In the genomic region with DNA sequence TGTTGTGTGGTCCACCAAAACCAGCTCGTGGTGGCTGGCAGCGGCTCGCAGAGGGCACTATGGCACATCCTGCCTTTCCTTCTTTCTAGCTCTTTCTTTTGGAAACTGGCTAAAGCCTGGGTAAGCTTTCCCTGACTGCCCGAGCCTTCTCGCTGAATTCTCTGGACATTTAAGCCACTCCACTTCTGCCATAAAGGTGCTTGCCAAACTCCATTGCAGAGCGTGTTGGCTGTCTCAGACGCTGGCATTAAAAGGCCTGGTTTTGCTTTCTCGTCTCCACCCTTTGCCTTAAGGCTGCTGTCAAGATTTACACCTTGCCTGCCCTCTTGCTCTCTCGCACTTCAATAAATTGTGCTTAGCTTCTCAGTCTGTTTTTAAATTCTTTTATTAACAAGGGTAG, we compare ENCODE assay signal across 19 mouse cellular contexts.
"Had no signal": no experiment of that assay in that cellular context is flagged by ENCODE, and none has a peak within 500 bp of the region (broad histone marks: within the 10 kb centered on the region; RNA-seq: fewer than 3 reads in every experiment).

No protein-coding gene starts in this region.

- H3K9ac ChIP-seq: kidney, embryonic 15.5 days; liver, embryonic 13.5 days; midbrain, embryonic 12.5 days; midbrain, embryonic 15.5 days; neural tube, embryonic 12.5 days; neural tube, embryonic 15.5 days; stomach, embryonic 15.5 days had no signal

- ATAC-seq: midbrain, embryonic 15.5 days had no signal

- H3K4me3 ChIP-seq: kidney, embryonic 15.5 days; left cerebral cortex, adult 2 months; liver, embryonic 13.5 days; midbrain, embryonic 12.5 days; midbrain, embryonic 15.5 days; neural tube, embryonic 12.5 days; neural tube, embryonic 15.5 days; stomach, embryonic 15.5 days had no signal

- DNase-seq: kidney, postnatal 10 days; kidney, postnatal 36 days; layer of hippocampus, postnatal 36 days; liver, embryonic 13.5 days; lung, adult 2 months; lung, postnatal 14 days; lung, postnatal 4 days; right cerebral cortex, adult 18-20 months; right cerebral cortex, postnatal 14 days; right cerebral cortex, postnatal 4 days; spleen, adult 18-20 months; thymus, postnatal 25 days had no signal

- H3K27ac ChIP-seq: kidney, embryonic 15.5 days; left cerebral cortex, adult 2 months; liver, embryonic 13.5 days; midbrain, embryonic 12.5 days; midbrain, embryonic 15.5 days; neural tube, embryonic 12.5 days; neural tube, embryonic 15.5 days; stomach, embryonic 15.5 days had no signal

- H3K27me3 ChIP-seq: kidney, embryonic 15.5 days; liver, embryonic 13.5 days; midbrain, embryonic 12.5 days; midbrain, embryonic 15.5 days; neural tube, embryonic 12.5 days; neural tube, embryonic 15.5 days; stomach, embryonic 15.5 days had no signal

- H3K9me3 ChIP-seq: kidney, embryonic 15.5 days; liver, embryonic 13.5 days; midbrain, embryonic 12.5 days; midbrain, embryonic 15.5 days; neural tube, embryonic 12.5 days; neural tube, embryonic 15.5 days; stomach, embryonic 15.5 days had no signal

- H3K36me3 ChIP-seq: kidney, embryonic 15.5 days; liver, embryonic 13.5 days; midbrain, embryonic 12.5 days; midbrain, embryonic 15.5 days; neural tube, embryonic 12.5 days; neural tube, embryonic 15.5 days; stomach, embryonic 15.5 days had no signal

- H3K4me1 ChIP-seq: kidney, embryonic 15.5 days; liver, embryonic 13.5 days; midbrain, embryonic 12.5 days; midbrain, embryonic 15.5 days; neural tube, embryonic 12.5 days; stomach, embryonic 15.5 days had no signal

- H3K4me2 ChIP-seq: kidney, embryonic 15.5 days; liver, embryonic 13.5 days; midbrain, embryonic 12.5 days; midbrain, embryonic 15.5 days; neural tube, embryonic 12.5 days; neural tube, embryonic 15.5 days; stomach, embryonic 15.5 days had no signal
